Comparison of ENCODE assay signal across 8 mouse cellular contexts in genomic region chr17:33981192-33981909, GRCm38 (mm10). TPM values are rescaled to one million over a fixed set of nuclear protein-coding genes. Genes with fewer than 3 reads are reported as not detected.
DNase-seq lines count a peak whose midpoint lies in the region; ATAC-seq and TF ChIP-seq lines count a peak whose summit lies in the region.
"Not testable (repeated sequence)": the region's sequence is repeated elsewhere in the genome, so short reads cannot be mapped to it uniquely, and the experiment has no call there.

No protein-coding gene starts in this region.

- DNase-seq in cerebellum, adult 11-12 months, result peak; percentile 92
- peak; percentile 99 for DNase-seq in forebrain, embryonic 14.5 days (ENCODE audit: low spot score)
- peak; percentile 96 for DNase-seq in heart, postnatal 0 days (ENCODE audit: low spot score)
- DNase-seq in kidney, postnatal 25 days, result peak; percentile 94
- peak; percentile 85 for DNase-seq in liver, embryonic 11.5 days (ENCODE audit: low spot score)
- DNase-seq in naive thymus-derived CD4-positive, alpha-beta T cell, adult 2 months (ENCODE audit: low read depth), result peak; percentile 98
- peak; percentile 97 for DNase-seq in splenic B cell, adult 2 months (ENCODE audit: low read depth, low spot score)

- H3K27me3 ChIP-seq in forebrain, embryonic 14.5 days (replicated peaks; ENCODE audit: control insufficient read depth, insufficient read depth, low read length), result peaks cover 26% of the 10 kb centered on the region
- H3K27me3 ChIP-seq in heart, postnatal 0 days (ENCODE audit: control insufficient read depth, insufficient read depth, low read length), result peaks cover 39% of the 10 kb centered on the region
- peaks cover 18% of the 10 kb centered on the region for H3K27me3 ChIP-seq in liver, embryonic 11.5 days (replicated peaks; ENCODE audit: control insufficient read depth, insufficient read depth, low read length)
- not testable (repeated sequence) for H3K27me3 ChIP-seq in splenic B cell, adult 2 months (ENCODE audit: control insufficient read depth, insufficient read depth, low read length, poor library complexity, severe bottlenecking)

- H3K36me3 ChIP-seq in forebrain, embryonic 14.5 days (ENCODE audit: control insufficient read depth, insufficient read depth, low read length); heart, postnatal 0 days (replicated peaks; ENCODE audit: control insufficient read depth, insufficient read depth, low read length); liver, embryonic 11.5 days (ENCODE audit: control insufficient read depth, insufficient read depth, low read length); splenic B cell, adult 2 months (ENCODE audit: control insufficient read depth, insufficient read depth, low read length, poor library complexity, severe bottlenecking): not testable (repeated sequence)

- TF ChIP-seq EP300 in heart, postnatal 0 days (IDR thresholded peaks at IDR 0.05; ENCODE audit: low read depth), result peak; percentile 87

- not testable (repeated sequence) for H3K9me3 ChIP-seq in forebrain, embryonic 14.5 days (replicated peaks; ENCODE audit: control insufficient read depth, low read length); heart, postnatal 0 days (replicated peaks; ENCODE audit: control insufficient read depth, low read length); liver, embryonic 11.5 days (ENCODE audit: control insufficient read depth, low read length)

- not testable (repeated sequence) for H3K4me1 ChIP-seq in forebrain, embryonic 14.5 days (ENCODE audit: control insufficient read depth, insufficient read depth, low read length)
- H3K4me1 ChIP-seq in heart, postnatal 0 days (ENCODE audit: control insufficient read depth, insufficient read depth), result peaks cover 17% of the 10 kb centered on the region
- peaks cover 21% of the 10 kb centered on the region for H3K4me1 ChIP-seq in liver, embryonic 11.5 days (replicated peaks; ENCODE audit: control insufficient read depth, insufficient read depth, low read length)

- peak overlapping the region; percentile 77 for H3K27ac ChIP-seq in forebrain, embryonic 14.5 days (ENCODE audit: low read depth, low read length)
- peak overlapping the region; percentile 82 for H3K27ac ChIP-seq in heart, postnatal 0 days (ENCODE audit: low read depth)
- H3K27ac ChIP-seq in liver, embryonic 11.5 days (ENCODE audit: low read depth, low read length), result peak overlapping the region; percentile 68; the same call in 1 of the 2 replicates

- ATAC-seq in CD4-positive, CD25-positive, alpha-beta regulatory T cell, adult 4 months, result peak; percentile 77
- ATAC-seq in forebrain, embryonic 14.5 days, result peak; percentile 97
- peak; percentile 91 for ATAC-seq in heart, postnatal 0 days (ENCODE audit: insufficient read depth, low read depth)
- ATAC-seq in liver, embryonic 11.5 days (replicated peaks; ENCODE audit: low FRiP score), result peak; percentile 81

- peak; percentile 50 for TF ChIP-seq CTCF in heart, postnatal 0 days (IDR thresholded peaks at IDR 0.05; ENCODE audit: low read depth)

- H3K9ac ChIP-seq in forebrain, embryonic 14.5 days (ENCODE audit: low read length), result peak overlapping the region; percentile 55; the same call in 1 of the 2 replicates
- not testable (repeated sequence) for H3K9ac ChIP-seq in heart, postnatal 0 days (replicated peaks; ENCODE audit: low read depth, low read length)
- peak overlapping the region; percentile 61; the same call in 1 of the 2 replicates for H3K9ac ChIP-seq in liver, embryonic 11.5 days (ENCODE audit: low read depth, low read length)

- WGBS in forebrain, embryonic 14.5 days, result under 1% methylated on average over 27 of the region's 27 CpGs
- WGBS in heart, postnatal 0 days, result under 1% methylated on average over 27 of the region's 27 CpGs
- 1% methylated on average over 27 of the region's 27 CpGs for WGBS in liver, embryonic 11.5 days

- peak overlapping the region; percentile 42 for H3K4me3 ChIP-seq in forebrain, embryonic 14.5 days (ENCODE audit: low read depth, low read length)
- peak overlapping the region; percentile 49 for H3K4me3 ChIP-seq in heart, postnatal 0 days (ENCODE audit: low read depth, low read length)
- H3K4me3 ChIP-seq in liver, embryonic 11.5 days (ENCODE audit: low read depth, low read length), result peak overlapping the region; percentile 57

- H3K4me2 ChIP-seq in forebrain, embryonic 14.5 days (ENCODE audit: low read length), result peak overlapping the region; percentile 48
- H3K4me2 ChIP-seq in heart, postnatal 0 days (ENCODE audit: low read depth, low read length), result peak overlapping the region; percentile 58
- peak overlapping the region; percentile 74 for H3K4me2 ChIP-seq in liver, embryonic 11.5 days

RNA-seq across cellular contexts. Expression of gene H2-K1, which starts 18.8 kb away (rescaled TPM):
- 1,000 to 10,000 TPM; 5,395 to 7,513 TPM for polyA plus RNA-seq in CD4-positive, CD25-positive, alpha-beta regulatory T cell, adult 4 months (2017; shearing (Covaris generic))
- polyA plus RNA-seq in forebrain, embryonic 14.5 days (2014; fragmentation: Nextera tagmentation; extraction: Ambion mirVana), result 11.6 and 14.2 TPM in 2 replicates
- total RNA-seq in heart, postnatal 0 days (2014; rRNA removed; ENCODE audit: low replicate concordance), result 61.0 and 84.5 TPM in 2 replicates
- polyA plus RNA-seq in heart, postnatal 0 days (2015; fragmentation: Nextera tagmentation; extraction: Ambion mirVana), result 42.9 and 48.4 TPM in 2 replicates
- 82.7 and 84.9 TPM in 2 replicates for polyA plus RNA-seq in liver, embryonic 11.5 days (2014; fragmentation: Nextera tagmentation; extraction: Ambion mirVana)

RNA-seq across cellular contexts. Expression of gene Rps18, which starts 25.6 kb away (rescaled TPM):
- 1,000 to 10,000 TPM; 6,766 to 6,959 TPM for polyA plus RNA-seq in CD4-positive, CD25-positive, alpha-beta regulatory T cell, adult 4 months (2017; shearing (Covaris generic))
- 1,022 and 1,419 TPM in 2 replicates for polyA plus RNA-seq in forebrain, embryonic 14.5 days (2014; fragmentation: Nextera tagmentation; extraction: Ambion mirVana)
- 1,548 and 1,735 TPM in 2 replicates for total RNA-seq in heart, postnatal 0 days (2014; rRNA removed; ENCODE audit: low replicate concordance)
- polyA plus RNA-seq in heart, postnatal 0 days (2015; fragmentation: Nextera tagmentation; extraction: Ambion mirVana), result 845 and 880 TPM in 2 replicates
- 2,164 and 2,343 TPM in 2 replicates for polyA plus RNA-seq in liver, embryonic 11.5 days (2014; fragmentation: Nextera tagmentation; extraction: Ambion mirVana)

RNA-seq across cellular contexts. Expression of gene Vps52, which starts 25.7 kb away (rescaled TPM):
- polyA plus RNA-seq in CD4-positive, CD25-positive, alpha-beta regulatory T cell, adult 4 months (2017; shearing (Covaris generic)), result 10 to 100 TPM; 27.4 to 47.4 TPM
- polyA plus RNA-seq in forebrain, embryonic 14.5 days (2014; fragmentation: Nextera tagmentation; extraction: Ambion mirVana), result 41.6 and 50.4 TPM in 2 replicates
- 28.2 and 31.8 TPM in 2 replicates for total RNA-seq in heart, postnatal 0 days (2014; rRNA removed; ENCODE audit: low replicate concordance)
- 27.8 TPM in 2 replicates for polyA plus RNA-seq in heart, postnatal 0 days (2015; fragmentation: Nextera tagmentation; extraction: Ambion mirVana)
- polyA plus RNA-seq in liver, embryonic 11.5 days (2014; fragmentation: Nextera tagmentation; extraction: Ambion mirVana), result 47.2 and 49.1 TPM in 2 replicates

RNA-seq across cellular contexts. Expression of gene B3galt4, which starts 30.1 kb away (rescaled TPM):
- polyA plus RNA-seq in CD4-positive, CD25-positive, alpha-beta regulatory T cell, adult 4 months (2017; shearing (Covaris generic)), result 10 to 100 TPM; 13.2 to 21.0 TPM
- 6.0 and 6.7 TPM in 2 replicates for polyA plus RNA-seq in forebrain, embryonic 14.5 days (2014; fragmentation: Nextera tagmentation; extraction: Ambion mirVana)
- 0.53 and 0.70 TPM in 2 replicates for total RNA-seq in heart, postnatal 0 days (2014; rRNA removed; ENCODE audit: low replicate concordance)
- polyA plus RNA-seq in heart, postnatal 0 days (2015; fragmentation: Nextera tagmentation; extraction: Ambion mirVana), result 5.5 and 6.1 TPM in 2 replicates
- polyA plus RNA-seq in liver, embryonic 11.5 days (2014; fragmentation: Nextera tagmentation; extraction: Ambion mirVana), result 2.9 and 3.5 TPM in 2 replicates

RNA-seq across cellular contexts. Expression of gene Wdr46, which starts 40.9 kb away (rescaled TPM):
- 10 to 100 TPM; 11.5 to 14.3 TPM for polyA plus RNA-seq in CD4-positive, CD25-positive, alpha-beta regulatory T cell, adult 4 months (2017; shearing (Covaris generic))
- 10.5 and 14.6 TPM in 2 replicates for polyA plus RNA-seq in forebrain, embryonic 14.5 days (2014; fragmentation: Nextera tagmentation; extraction: Ambion mirVana)
- total RNA-seq in heart, postnatal 0 days (2014; rRNA removed; ENCODE audit: low replicate concordance), result 6.7 and 10.9 TPM in 2 replicates
- 8.9 and 11.1 TPM in 2 replicates for polyA plus RNA-seq in heart, postnatal 0 days (2015; fragmentation: Nextera tagmentation; extraction: Ambion mirVana)
- 62.6 and 67.0 TPM in 2 replicates for polyA plus RNA-seq in liver, embryonic 11.5 days (2014; fragmentation: Nextera tagmentation; extraction: Ambion mirVana)

Comparison
In these comparisons a context has a peak if more than half of its experiments do, and no peak if none do; other contexts are left out.
1. Peak in every context shown above with its lines: DNase-seq, ATAC-seq, H3K4me3 ChIP-seq and H3K27ac ChIP-seq.
2. RNA of gene H2-K1, which starts 18.8 kb away (polyA plus RNA-seq): 5,395 to 7,513 TPM in CD4-positive, CD25-positive, alpha-beta regulatory T cell, adult 4 months; 82.7 to 84.9 TPM in liver, embryonic 11.5 days, 42.9 to 48.4 TPM in heart, postnatal 0 days and 11.6 to 14.2 TPM in forebrain, embryonic 14.5 days; every median in the first group is over 10 times any median in the second.